Mouse (Mus musculus): ENCODE measurements around the gene Ralgds.

GRCm38 (mm10) chr2:28530311-28530710 lies 17.4 kb downstream of the Ralgds start:
- TF ChIP-seq CTCF (IDR thresholded peaks at IDR 0.05; ENCODE audit: insufficient read depth, low read depth, low read length) = no peak
- TF ChIP-seq POLR2A (IDR thresholded peaks at IDR 0.05; ENCODE audit: insufficient read depth, low read depth, low read length) = no peak
